Mouse (Mus musculus): ENCODE data around the gene Hdac4. TPM values are rescaled to one million over a fixed set of nuclear protein-coding genes. Genes with fewer than 3 reads are reported as not detected.

Gene Hdac4
- polyA plus RNA-seq, 1 experiment from 2014 or later: 3.3 TPM

GRCm38 (mm10) chr1:92202639-92203352, 7.3 kb upstream of the Hdac4 start:
- H3K27ac ChIP-seq (replicated peaks): no peak overlapping the region
- no peaks in the 10 kb centered on the region for H3K27me3 ChIP-seq
- no peak for ATAC-seq (ENCODE audit: insufficient read depth)
- 66% methylated on average over 17 of the region's 17 CpGs for WGBS (ENCODE audit: insufficient replicate concordance)
- no peak overlapping the region for H3K4me3 ChIP-seq (replicated peaks)
- no peaks in the 10 kb centered on the region for H3K9me3 ChIP-seq (replicated peaks)
- H3K9ac ChIP-seq: no peak overlapping the region
- no peak overlapping the region for H3K4me2 ChIP-seq
- no peaks in the 10 kb centered on the region for H3K36me3 ChIP-seq (replicated peaks)
- no peaks in the 10 kb centered on the region for H3K4me1 ChIP-seq (replicated peaks)

DNA sequence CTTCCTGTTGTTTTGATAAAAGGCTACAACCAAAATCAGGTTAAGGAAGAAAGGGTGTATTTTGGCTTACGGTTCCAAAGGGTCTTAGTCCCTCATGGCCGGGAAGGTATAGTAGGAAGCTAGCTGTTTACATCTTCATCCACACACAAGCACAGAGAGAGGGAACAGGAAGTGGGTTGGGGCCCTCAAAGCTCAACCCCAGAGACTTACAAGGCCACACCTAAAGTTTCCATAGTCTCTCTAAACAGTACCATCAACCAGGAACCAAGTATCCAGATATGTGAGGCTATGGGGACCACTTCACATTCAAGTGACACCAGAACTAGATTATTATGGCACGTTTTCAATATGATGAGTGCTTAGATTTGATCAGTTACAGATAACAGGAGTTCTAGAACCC, 5.0 kb downstream of the Hdac4 start:
- Histone ChIP-seq H3K4me1 (replicated peaks) (no peaks in the 10 kb centered on the region), H3K9me3 (replicated peaks) (no peaks in the 10 kb centered on the region), H3K4me2 (no peak overlapping the region), H3K27ac (replicated peaks) (no peak overlapping the region), H3K27me3 (no peaks in the 10 kb centered on the region), H3K9ac (no peak overlapping the region), H3K36me3 (replicated peaks) (no peaks in the 10 kb centered on the region), H3K4me3 (replicated peaks) (no peak overlapping the region)
- 59% methylated on average over 3 of the region's 3 CpGs for WGBS (ENCODE audit: insufficient replicate concordance)
- ATAC-seq (ENCODE audit: insufficient read depth): no peak

- Histone ChIP-seq H3K4me2 (no peak overlapping the region), H3K27ac (replicated peaks) (no peak overlapping the region), H3K36me3 (replicated peaks) (no peaks in the 10 kb centered on the region), H3K9ac (no peak overlapping the region), H3K9me3 (replicated peaks) (no peaks in the 10 kb centered on the region), H3K27me3 (no peaks in the 10 kb centered on the region), H3K4me1 (replicated peaks) (no peaks in the 10 kb centered on the region), H3K4me3 (replicated peaks) (no peak overlapping the region)
- ATAC-seq (ENCODE audit: insufficient read depth): no peak
- 58% methylated on average over 3 of the region's 3 CpGs for WGBS (ENCODE audit: insufficient replicate concordance)
These were observed 8.4 kb downstream of the Hdac4 start for GRCm38 (mm10) chr1:92187137-92187536.

DNA sequence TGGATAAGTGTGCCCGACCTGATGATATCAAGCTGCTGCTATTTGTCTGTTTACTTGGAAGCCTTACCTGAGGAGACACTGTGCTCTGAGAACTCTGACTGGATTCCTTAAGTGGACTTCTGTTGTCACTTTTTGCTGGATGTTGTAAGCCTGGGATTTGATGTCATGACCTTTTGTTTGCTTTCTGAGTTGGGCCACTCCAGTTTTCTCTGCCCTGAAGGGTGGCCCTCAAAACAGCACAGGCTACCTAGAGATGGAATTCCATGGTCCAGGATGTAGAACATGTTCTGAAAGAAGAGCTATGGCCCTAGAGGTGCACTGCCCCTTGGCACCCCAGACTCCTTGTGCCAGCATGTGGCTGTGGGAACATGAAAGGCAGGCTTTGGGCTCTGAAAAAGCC, 10.9 kb downstream of the Hdac4 start:
- H3K9ac ChIP-seq: no peak overlapping the region
- no peak overlapping the region for H3K4me3 ChIP-seq (replicated peaks)
- H3K27ac ChIP-seq (replicated peaks): no peak overlapping the region
- no peak for ATAC-seq (ENCODE audit: insufficient read depth)
- peaks cover 15% of the 10 kb centered on the region for H3K4me1 ChIP-seq (replicated peaks)
- no peaks in the 10 kb centered on the region for H3K36me3 ChIP-seq (replicated peaks)
- H3K9me3 ChIP-seq (replicated peaks): no peaks in the 10 kb centered on the region
- H3K27me3 ChIP-seq: no peaks in the 10 kb centered on the region
- no peak overlapping the region for H3K4me2 ChIP-seq
- WGBS (ENCODE audit: insufficient replicate concordance): 44% methylated on average over 1 of the region's 1 CpGs

DNA sequence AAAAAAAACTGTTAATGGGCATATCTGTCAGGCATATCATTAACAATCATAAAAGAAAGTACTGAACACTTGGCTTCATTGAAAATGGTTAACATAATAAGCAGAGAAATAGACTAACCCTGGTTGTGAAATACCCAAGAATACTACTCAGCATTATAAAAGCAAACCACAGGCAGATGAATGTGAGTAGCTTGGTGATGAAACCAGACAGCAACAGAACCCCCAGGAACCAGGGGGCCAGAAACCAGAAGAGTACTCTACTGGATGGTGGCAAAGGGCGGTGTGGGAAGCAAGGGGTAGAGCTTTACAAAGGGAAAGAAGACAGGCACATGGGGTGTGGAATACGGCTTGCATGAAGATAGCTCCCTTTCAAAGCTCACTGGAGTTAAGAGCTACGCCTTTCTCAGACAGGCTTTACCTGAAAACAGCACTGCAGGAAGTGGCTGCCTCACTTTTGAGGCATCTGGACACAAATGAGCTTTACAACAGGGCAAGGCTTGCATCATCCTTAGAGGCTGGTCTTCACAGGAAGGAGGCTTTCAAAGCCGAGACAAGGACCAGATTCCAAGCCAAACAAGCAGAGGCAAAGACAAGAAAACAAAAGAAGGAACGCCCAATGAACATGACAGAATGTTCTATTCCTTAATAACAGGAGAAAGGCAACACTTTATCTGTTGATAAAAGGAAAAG, 12.3 kb downstream of the Hdac4 start:
- Histone ChIP-seq H3K36me3 (replicated peaks) (no peaks in the 10 kb centered on the region), H3K4me1 (replicated peaks) (peaks cover 28% of the 10 kb centered on the region), H3K9ac (no peak overlapping the region), H3K4me2 (no peak overlapping the region), H3K27ac (replicated peaks) (no peak overlapping the region), H3K27me3 (no peaks in the 10 kb centered on the region), H3K4me3 (replicated peaks) (no peak overlapping the region), H3K9me3 (replicated peaks) (no peaks in the 10 kb centered on the region)
- 47% methylated on average over 5 of the region's 5 CpGs for WGBS (ENCODE audit: insufficient replicate concordance)
- no peak for ATAC-seq (ENCODE audit: insufficient read depth)

GRCm38 (mm10) chr1:92181970-92182369, 13.5 kb downstream of the Hdac4 start:
- Histone ChIP-seq H3K4me1 (replicated peaks) (peaks cover 40% of the 10 kb centered on the region), H3K36me3 (replicated peaks) (no peaks in the 10 kb centered on the region), H3K27me3 (no peaks in the 10 kb centered on the region), H3K4me3 (replicated peaks) (no peak overlapping the region), H3K9ac (no peak overlapping the region), H3K4me2 (no peak overlapping the region; the same call in 1 of the 2 replicates), H3K27ac (replicated peaks) (no peak overlapping the region), H3K9me3 (replicated peaks) (no peaks in the 10 kb centered on the region)
- no peak for ATAC-seq (ENCODE audit: insufficient read depth)
- 72% methylated on average over 2 of the region's 2 CpGs for WGBS (ENCODE audit: insufficient replicate concordance)

- Histone ChIP-seq H3K27me3 (no peaks in the 10 kb centered on the region), H3K36me3 (replicated peaks) (no peaks in the 10 kb centered on the region), H3K9me3 (replicated peaks) (no peaks in the 10 kb centered on the region), H3K4me2 (peak overlapping the region; percentile 93), H3K27ac (replicated peaks) (peak overlapping the region; percentile 97), H3K9ac (peak overlapping the region; percentile 90), H3K4me3 (replicated peaks) (peak overlapping the region; percentile 81), H3K4me1 (replicated peaks) (peaks cover 40% of the 10 kb centered on the region)
- under 1% methylated on average over 83 of the region's 97 CpGs for WGBS (ENCODE audit: insufficient replicate concordance)
- peak; percentile 97 for ATAC-seq (ENCODE audit: insufficient read depth)
These were observed 15.1 kb downstream of the Hdac4 start for GRCm38 (mm10) chr1:92180141-92181137.

DNA sequence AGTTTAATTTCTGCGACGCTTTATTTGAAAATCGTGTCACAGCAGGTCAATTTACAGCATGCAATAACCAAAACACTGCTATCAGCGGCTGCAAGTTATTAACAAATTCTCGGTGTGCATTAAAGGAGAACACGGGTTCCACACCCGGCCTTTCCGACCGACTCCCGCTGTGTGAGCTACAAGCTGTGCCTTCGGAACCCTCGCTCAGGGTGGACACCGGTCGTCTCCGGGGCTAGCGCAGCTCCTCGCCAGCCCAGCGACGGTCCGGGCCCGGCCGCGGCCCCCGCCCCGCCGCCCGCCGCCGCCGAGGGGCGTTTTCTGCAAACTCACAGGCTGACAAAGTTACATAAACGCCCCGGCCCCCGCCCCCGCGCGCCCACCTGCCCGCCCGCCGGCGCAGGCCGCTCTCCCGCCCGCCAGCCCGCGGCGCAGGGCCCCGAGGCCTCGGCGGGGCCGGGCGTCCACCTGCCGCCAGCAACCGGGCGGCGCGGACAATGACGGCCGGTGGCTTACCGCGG, 16.0 kb downstream of the Hdac4 start:
- WGBS (ENCODE audit: insufficient replicate concordance): under 1% methylated on average over 57 of the region's 61 CpGs
- ATAC-seq (ENCODE audit: insufficient read depth): no peak
- Histone ChIP-seq H3K9ac (peak overlapping the region; percentile 90), H3K27ac (replicated peaks) (peak overlapping the region; percentile 85), H3K36me3 (replicated peaks) (no peaks in the 10 kb centered on the region), H3K4me1 (replicated peaks) (peaks cover 47% of the 10 kb centered on the region), H3K4me3 (replicated peaks) (peak overlapping the region; percentile 81), H3K27me3 (no peaks in the 10 kb centered on the region), H3K9me3 (replicated peaks) (no peaks in the 10 kb centered on the region), H3K4me2 (peak overlapping the region; percentile 93)

DNA sequence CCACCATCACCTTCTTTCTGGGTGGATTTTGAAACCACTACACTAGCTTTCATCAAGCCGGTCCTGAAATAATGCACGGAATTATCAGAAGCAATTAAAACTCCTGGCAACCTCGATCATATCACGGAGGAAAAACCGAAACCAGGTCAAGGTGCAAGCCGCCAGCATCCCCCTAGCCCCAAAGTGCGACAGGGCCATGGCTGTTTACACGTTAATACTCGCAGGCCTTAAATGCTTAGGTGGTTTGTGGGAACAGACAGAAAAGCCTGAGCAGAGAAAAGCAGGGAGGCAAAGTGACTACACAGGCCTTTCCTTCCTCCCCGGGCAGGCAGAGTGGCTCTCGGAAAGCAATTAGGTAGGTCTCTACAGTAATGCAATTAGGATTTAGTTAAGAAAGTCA, 16.4 kb downstream of the Hdac4 start:
- no peak overlapping the region for H3K27ac ChIP-seq (replicated peaks)
- H3K27me3 ChIP-seq: no peaks in the 10 kb centered on the region
- H3K36me3 ChIP-seq (replicated peaks): no peaks in the 10 kb centered on the region
- H3K4me1 ChIP-seq (replicated peaks): peaks cover 48% of the 10 kb centered on the region
- H3K9me3 ChIP-seq (replicated peaks): no peaks in the 10 kb centered on the region
- peak overlapping the region; percentile 81 for H3K4me3 ChIP-seq (replicated peaks)
- no peak for ATAC-seq (ENCODE audit: insufficient read depth)
- 13% methylated on average over 11 of the region's 11 CpGs for WGBS (ENCODE audit: insufficient replicate concordance)
- H3K9ac ChIP-seq: peak overlapping the region; percentile 90
- H3K4me2 ChIP-seq: peak overlapping the region; percentile 93

DNA sequence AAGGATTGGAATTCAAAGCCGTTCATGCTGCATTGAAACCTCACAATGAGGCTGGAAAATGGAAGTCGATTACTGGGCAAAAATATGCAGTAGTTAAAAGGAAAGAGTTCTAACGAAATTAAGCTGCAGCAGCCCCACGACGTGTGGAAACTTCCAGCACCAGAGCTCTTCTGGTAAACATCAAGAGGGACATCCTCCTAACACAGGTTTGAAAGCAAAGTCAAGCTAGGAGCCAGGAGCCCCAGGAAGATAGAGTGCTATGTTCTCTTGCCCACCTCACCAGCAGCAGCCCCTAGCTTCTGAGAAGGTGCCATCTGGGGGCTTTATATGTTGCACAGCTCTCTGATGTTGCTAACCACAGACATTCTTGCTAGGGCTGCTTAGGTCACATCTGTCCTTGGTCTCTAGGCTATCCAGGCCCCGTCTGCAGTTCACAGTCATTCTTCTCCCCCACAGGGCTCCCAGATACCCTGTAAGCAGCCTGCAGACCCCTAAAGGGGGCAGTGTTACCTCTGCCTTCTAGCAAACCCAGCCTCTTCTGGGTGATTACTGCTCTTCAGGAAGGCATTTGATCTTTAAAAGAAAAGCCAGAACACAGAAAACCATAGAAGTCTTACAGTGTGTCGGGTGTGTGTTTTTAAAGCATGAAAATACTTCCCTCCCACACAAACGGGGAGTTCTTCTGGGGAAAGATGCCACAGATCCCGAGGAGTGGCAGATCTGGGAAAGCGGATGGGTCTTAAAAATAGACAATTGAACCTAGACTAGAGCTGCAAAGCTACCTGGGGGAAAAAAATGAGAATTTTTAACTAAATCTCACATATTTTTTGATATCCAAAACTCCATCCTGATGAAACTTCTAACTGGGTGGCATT, 17.2 kb downstream of the Hdac4 start:
- Histone ChIP-seq H3K9ac (no peak overlapping the region; the same call in 1 of the 2 replicates), H3K4me2 (peak overlapping the region; percentile 93), H3K4me1 (replicated peaks) (peaks cover 48% of the 10 kb centered on the region), H3K4me3 (replicated peaks) (peak overlapping the region; percentile 81), H3K27ac (replicated peaks) (no peak overlapping the region), H3K27me3 (no peaks in the 10 kb centered on the region), H3K9me3 (replicated peaks) (no peaks in the 10 kb centered on the region), H3K36me3 (replicated peaks) (no peaks in the 10 kb centered on the region)
- no peak for ATAC-seq (ENCODE audit: insufficient read depth)
- 69% methylated on average over 10 of the region's 10 CpGs for WGBS (ENCODE audit: insufficient replicate concordance)

Measured in liver, embryonic 15.5 days (tissue).